Mouse (Mus musculus) liver, embryonic 15.5 days (tissue): ENCODE data around the gene Tmem35b. TPM values are rescaled to one million over a fixed set of nuclear protein-coding genes. Genes with fewer than 3 reads are reported as not detected.
"Not testable (repeated sequence)": the region's sequence is repeated elsewhere in the genome, so short reads cannot be mapped to it uniquely, and the experiment has no call there.

Experiments
- ATAC-seq: fragments of 200-750 bp; cut with Nextera tagmentation; 2 replicates; pipeline ENCODE4 v1.8.0; 2017; ENCODE audit warnings: moderate number of reproducible peaks, mild to moderate bottlenecking, moderate library complexity; ENCODE audit not compliant: insufficient read depth
- H3K27ac ChIP-seq: fragments of 300-500 bp; sonication (generic); replicated peaks from 2 replicates; pipeline ENCODE4 v1.5.1; 2015; ENCODE audit warnings: mild to moderate bottlenecking, inconsistent platforms
- H3K27me3 ChIP-seq: fragments of 300-500 bp; sonication (generic); 2 replicates; pipeline ENCODE4 v1.6.1; 2015; ENCODE audit warnings: mild to moderate bottlenecking, inconsistent platforms
- H3K36me3 ChIP-seq: fragments of 300-500 bp; sonication (generic); replicated peaks from 2 replicates; pipeline ENCODE4 v1.6.1; 2015; ENCODE audit warnings: moderate library complexity, mild to moderate bottlenecking, inconsistent platforms
- H3K4me1 ChIP-seq: fragments of 300-500 bp; sonication (generic); replicated peaks from 2 replicates; pipeline ENCODE4 v1.6.1; 2015; ENCODE audit warnings: inconsistent platforms
- H3K4me2 ChIP-seq: fragments of 300-500 bp; sonication (generic); 2 replicates; pipeline ENCODE4 v1.6.1; 2015; ENCODE audit warnings: moderate library complexity, mild to moderate bottlenecking, inconsistent platforms
- H3K4me3 ChIP-seq: fragments of 300-500 bp; sonication (generic); replicated peaks from 2 replicates; pipeline ENCODE4 v1.5.1; 2015; ENCODE audit warnings: mild to moderate bottlenecking, inconsistent platforms
- H3K9ac ChIP-seq: fragments of 300-500 bp; sonication (generic); 2 replicates; pipeline ENCODE4 v1.6.1; 2015; ENCODE audit warnings: moderate library complexity, mild to moderate bottlenecking, inconsistent platforms
- H3K9me3 ChIP-seq: fragments of 300-500 bp; sonication (generic); replicated peaks from 2 replicates; pipeline ENCODE4 v1.6.1; 2016; ENCODE audit warnings: inconsistent platforms
- WGBS: fragments of 180-500 bp; shearing (Covaris S2); methylation state at CpG from one replicate; pipeline ENCODE4 v1.1.7; 2015; ENCODE audit warnings: mixed read lengths; ENCODE audit not compliant: insufficient replicate concordance; 5-methylcytosine and 5-hydroxymethylcytosine counted together
- polyA plus RNA-seq: library from polyadenylated mRNA; unstranded; fragments of >200 nt; fragmentation: Nextera tagmentation; extraction: Ambion mirVana; gene quantifications from 2 replicates; pipeline ENCODE4 v1.2.1, GENCODE M21; 2015

The Tmem35b gene
- polyA plus RNA-seq = 8.0 and 8.3 TPM in 2 replicates

DNA sequence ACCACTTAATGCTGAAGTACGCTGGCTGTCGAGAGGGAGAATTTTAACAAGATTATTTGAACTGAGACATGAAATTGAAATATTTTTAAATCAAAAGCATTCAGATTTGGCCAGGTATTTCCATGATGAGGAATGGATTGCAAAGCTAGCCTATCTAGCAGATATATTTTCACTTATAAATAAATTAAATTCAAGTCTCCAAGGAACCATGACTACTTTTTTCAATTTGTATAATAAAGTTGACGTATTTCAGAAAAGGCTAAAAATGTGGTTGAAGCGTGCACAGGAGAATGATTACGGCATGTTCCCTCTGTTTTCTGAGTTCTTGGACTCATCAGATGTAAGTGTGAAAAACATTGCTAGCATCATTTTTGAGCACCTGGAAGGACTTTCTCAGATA lies at the start of gene Tmem35b:
Gene Tmem35b, plus strand, starts transcription at position 301 of the 400 bp plus-strand sequence.
- peaks cover 17% of the 10 kb centered on the region for H3K4me1 ChIP-seq
- H3K9ac ChIP-seq = no peak within 1 kb of the TSS
- H3K27ac ChIP-seq = no peak within 1 kb of the TSS
- H3K4me3 ChIP-seq = no peak within 1 kb of the TSS
- H3K4me2 ChIP-seq = no peak within 1 kb of the TSS
- no peaks in the 10 kb centered on the region for H3K27me3 ChIP-seq
- no peaks in the 10 kb centered on the region for H3K36me3 ChIP-seq
- ATAC-seq = no peak
- 88% methylated on average over 5 of the region's 5 CpGs for WGBS
- H3K9me3 ChIP-seq = no peaks in the 10 kb centered on the region

DNA sequence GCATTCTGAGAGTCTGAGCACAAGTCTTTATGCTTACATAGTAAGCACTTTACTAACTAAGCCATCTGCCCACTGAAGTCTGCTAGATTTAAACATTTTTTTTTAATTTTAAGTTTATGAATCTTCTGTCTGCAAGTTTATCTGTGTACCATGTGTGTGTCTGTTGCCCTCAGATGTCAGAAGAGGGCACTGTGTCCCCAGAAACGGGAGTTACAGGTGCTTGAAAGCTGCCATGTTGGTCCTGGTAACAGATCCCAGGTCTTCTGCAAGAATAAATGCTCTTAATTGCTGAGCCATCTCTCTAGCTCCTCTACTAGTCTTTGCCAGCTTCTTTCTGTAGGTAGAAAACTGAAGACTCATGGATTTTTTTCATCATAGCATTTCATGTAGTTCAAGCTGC lies 48.6 kb upstream of the Tmem35b start:
- Histone ChIP-seq H3K4me3 (no peak overlapping the region), H3K9me3 (no peaks in the 10 kb centered on the region), H3K27me3 (no peaks in the 10 kb centered on the region; the same call in 1 of the 2 replicates), H3K4me2 (no peak overlapping the region), H3K4me1 (peaks cover 14% of the 10 kb centered on the region), H3K9ac (no peak overlapping the region), H3K36me3 (no peaks in the 10 kb centered on the region), H3K27ac (no peak overlapping the region)
- no peak for ATAC-seq
- 45% methylated on average over 1 of the region's 1 CpGs for WGBS

DNA sequence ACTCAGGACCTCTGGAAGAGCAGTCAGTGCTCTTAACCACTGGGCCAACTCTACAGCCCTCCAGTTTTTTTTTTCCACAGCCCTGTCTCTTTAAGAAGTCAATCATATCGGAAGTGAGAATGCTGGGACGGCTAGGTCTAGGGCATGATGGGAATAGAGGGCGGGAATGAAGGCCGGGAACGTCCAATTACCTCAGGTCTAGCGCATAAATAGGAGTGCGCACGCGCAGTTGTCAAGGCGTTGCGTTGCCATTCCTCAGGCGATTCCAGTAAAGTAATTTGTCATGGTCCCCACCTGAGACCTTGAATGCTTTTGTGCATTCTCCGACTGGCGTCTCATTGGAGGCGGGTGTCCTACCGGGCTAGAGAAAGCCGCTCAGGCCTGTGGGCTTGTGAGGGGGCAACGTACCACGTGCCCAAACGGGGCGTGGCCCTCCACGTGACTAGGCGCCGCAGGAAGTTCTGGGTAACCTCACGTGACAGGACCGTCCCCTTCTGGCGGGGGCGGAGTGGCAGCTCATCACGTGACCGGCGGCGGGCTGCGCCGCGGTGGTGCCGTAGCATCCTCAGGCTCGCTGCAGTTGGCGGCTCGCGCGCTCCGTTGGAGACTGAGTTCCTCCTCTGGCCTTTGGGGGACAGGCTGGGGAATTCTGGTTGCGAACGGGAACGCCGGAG lies 46.5 kb upstream of the Tmem35b start, which contains the start of gene Zmym6:
Gene Zmym6, plus strand, starts transcription at position 509 of the 674 bp plus-strand sequence.
- WGBS = under 1% methylated on average over 46 of the region's 46 CpGs
- Histone ChIP-seq H3K4me2 (peak within 1 kb of the TSS; percentile 78), H3K27me3 (no peaks in the 10 kb centered on the region; the same call in 1 of the 2 replicates), H3K4me3 (peak within 1 kb of the TSS; percentile 59), H3K9me3 (no peaks in the 10 kb centered on the region), H3K27ac (peak within 1 kb of the TSS; percentile 74), H3K36me3 (no peaks in the 10 kb centered on the region), H3K4me1 (peaks cover 14% of the 10 kb centered on the region), H3K9ac (peak within 1 kb of the TSS; percentile 55)
- ATAC-seq = peak; percentile 90

DNA sequence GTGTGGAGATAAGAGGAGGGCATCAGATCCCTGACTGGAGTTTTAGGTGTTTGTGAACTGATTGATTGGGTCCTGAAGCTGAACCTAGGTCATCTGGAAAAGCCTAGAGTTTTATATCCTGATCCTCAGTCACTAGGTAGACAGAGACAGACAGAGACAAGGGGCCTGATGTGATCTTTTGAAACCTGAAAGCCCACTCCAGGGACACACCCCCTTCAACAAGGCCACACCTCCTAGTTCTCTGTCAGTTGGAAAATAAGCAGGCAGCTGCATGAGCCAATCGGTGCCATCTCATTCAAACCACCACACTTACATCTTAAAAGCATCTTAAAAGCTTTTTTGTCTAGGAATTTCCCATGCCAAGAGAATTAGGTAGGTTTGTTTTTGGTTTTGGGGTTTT lies 42.7 kb upstream of the Tmem35b start:
- ATAC-seq = no peak
- Histone ChIP-seq H3K9ac (no peak overlapping the region), H3K9me3 (no peaks in the 10 kb centered on the region), H3K27me3 (no peaks in the 10 kb centered on the region), H3K4me3 (no peak overlapping the region), H3K4me2 (no peak overlapping the region), H3K36me3 (no peaks in the 10 kb centered on the region), H3K4me1 (peaks cover 14% of the 10 kb centered on the region), H3K27ac (no peak overlapping the region)
- 41% methylated on average over 1 of the region's 1 CpGs for WGBS

DNA sequence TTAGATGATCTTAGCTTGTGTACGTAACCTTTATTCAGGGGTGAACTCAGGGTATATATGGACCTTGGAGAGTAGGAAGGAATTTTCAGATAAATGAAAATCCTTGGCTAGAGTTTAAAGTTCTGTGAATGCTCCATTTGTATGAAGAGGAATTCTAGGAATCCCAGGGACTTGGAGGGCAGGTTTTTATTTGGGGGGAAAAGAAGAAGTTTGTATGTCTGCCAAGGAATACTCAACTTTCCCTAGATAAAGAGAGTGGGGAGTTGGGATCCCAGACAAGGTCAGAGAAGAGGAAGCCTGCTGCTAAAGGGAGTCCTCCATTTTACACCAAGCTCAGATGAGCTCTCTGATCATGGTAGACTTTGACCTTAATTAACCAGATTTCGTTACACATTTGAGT lies 40.4 kb upstream of the Tmem35b start:
- WGBS = 72% methylated on average over 2 of the region's 2 CpGs
- ATAC-seq = no peak
- no peaks in the 10 kb centered on the region for H3K36me3 ChIP-seq
- peaks cover under 1% of the 10 kb centered on the region; the same call in 1 of the 2 replicates for H3K4me1 ChIP-seq
- H3K4me3 ChIP-seq = no peak overlapping the region
- H3K27me3 ChIP-seq = no peaks in the 10 kb centered on the region
- no peak overlapping the region for H3K9ac ChIP-seq
- no peak overlapping the region for H3K4me2 ChIP-seq
- H3K27ac ChIP-seq = no peak overlapping the region
- H3K9me3 ChIP-seq = no peaks in the 10 kb centered on the region

DNA sequence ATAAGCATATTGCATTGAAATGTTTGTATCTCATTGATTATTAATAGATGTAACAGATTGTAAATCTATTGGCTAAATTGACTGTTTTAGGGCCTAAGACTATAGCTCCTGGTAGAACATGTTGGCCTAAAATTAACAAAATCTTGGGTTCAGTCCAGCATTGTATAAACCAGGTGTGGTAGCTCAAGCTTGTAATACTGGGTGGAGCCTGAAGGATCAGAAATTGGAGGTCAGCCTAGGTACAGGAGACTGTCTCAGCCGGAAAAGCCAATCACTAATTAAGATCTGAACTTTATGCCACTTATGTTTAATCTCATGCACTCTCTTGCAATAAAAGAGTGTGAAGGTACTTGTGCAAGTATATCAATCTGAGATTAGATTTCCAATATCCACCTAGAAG lies 37.7 kb upstream of the Tmem35b start:
- Histone ChIP-seq H3K27ac (no peak overlapping the region), H3K4me3 (no peak overlapping the region), H3K4me1 (no peaks in the 10 kb centered on the region), H3K27me3 (no peaks in the 10 kb centered on the region), H3K36me3 (no peaks in the 10 kb centered on the region; the same call in 1 of the 2 replicates), H3K9ac (no peak overlapping the region), H3K4me2 (no peak overlapping the region), H3K9me3 (no peaks in the 10 kb centered on the region)
- no peak for ATAC-seq
- 66% methylated on average over 1 of the region's 1 CpGs for WGBS

DNA sequence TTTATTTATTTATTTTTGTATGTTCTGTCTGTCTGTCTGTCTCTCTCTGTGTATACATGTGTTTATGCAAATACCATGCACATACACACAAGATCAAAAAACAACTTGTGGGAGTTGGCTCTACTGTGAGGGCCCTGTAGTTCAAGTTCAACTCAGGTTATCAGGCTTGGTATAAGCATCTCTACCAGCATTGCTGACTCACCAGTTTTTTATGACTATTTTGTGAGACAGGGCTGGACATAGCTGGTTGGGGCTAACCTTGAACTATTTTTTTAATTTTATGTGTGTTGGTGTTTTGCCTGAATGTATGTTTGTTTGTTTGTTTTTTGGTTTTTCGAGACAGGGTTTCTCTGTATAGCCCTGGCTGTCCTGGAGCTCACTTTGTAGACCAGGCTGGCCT lies 32.3 kb upstream of the Tmem35b start:
- no peak overlapping the region for H3K4me2 ChIP-seq
- ATAC-seq = no peak
- no peaks in the 10 kb centered on the region; the same call in 1 of the 2 replicates for H3K36me3 ChIP-seq
- H3K9me3 ChIP-seq = no peaks in the 10 kb centered on the region
- no peaks in the 10 kb centered on the region for H3K27me3 ChIP-seq
- no peak overlapping the region for H3K9ac ChIP-seq
- H3K4me3 ChIP-seq = no peak overlapping the region
- no peak overlapping the region for H3K27ac ChIP-seq
- WGBS = 73% methylated on average over 1 of the region's 1 CpGs
- H3K4me1 ChIP-seq = no peaks in the 10 kb centered on the region

DNA sequence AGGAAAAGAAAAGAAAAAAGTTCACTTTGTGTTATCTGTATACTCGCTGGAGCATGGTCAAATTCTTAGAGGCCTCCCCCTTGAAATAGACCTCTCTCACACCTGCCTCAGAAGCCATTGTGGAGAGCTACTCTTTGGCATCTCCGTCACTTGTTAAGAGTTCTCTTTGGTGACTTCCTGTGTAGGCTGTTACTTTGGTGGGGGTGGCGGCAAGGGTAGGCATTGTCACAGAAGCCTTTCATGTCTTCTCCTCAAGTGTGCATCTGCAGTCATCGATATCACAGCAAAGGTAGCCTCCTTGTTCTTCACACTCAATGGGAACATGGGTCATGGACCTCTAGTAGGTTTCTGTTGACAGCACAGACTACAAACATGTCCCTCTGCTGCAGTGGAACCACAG lies 28.4 kb upstream of the Tmem35b start:
- no peak overlapping the region for H3K4me3 ChIP-seq
- H3K4me2 ChIP-seq = no peak overlapping the region
- ATAC-seq = no peak
- H3K4me1 ChIP-seq = no peaks in the 10 kb centered on the region
- H3K9me3 ChIP-seq = no peaks in the 10 kb centered on the region
- no peaks in the 10 kb centered on the region for H3K27me3 ChIP-seq
- WGBS = 65% methylated on average over 4 of the region's 4 CpGs
- no peak overlapping the region for H3K27ac ChIP-seq
- H3K9ac ChIP-seq = no peak overlapping the region
- H3K36me3 ChIP-seq = no peaks in the 10 kb centered on the region

DNA sequence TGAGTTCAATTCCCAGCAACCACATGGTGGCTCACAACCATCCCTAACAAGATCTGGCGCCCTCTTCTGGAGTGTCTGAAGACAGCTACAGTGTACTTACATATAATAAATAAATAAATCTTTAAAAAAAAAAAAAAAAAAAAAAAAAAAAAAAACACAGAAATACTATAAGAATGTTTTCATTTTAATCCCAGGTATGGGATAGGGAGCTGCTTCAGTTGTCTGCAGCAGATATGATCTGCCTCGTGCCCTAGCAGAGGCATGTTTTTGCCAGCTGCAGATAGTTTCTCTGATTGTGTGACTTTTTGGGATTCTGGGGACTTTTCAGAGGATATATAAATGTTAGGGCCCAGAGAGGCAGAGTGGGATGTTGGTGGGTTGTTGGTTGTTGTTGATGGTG lies 23.9 kb upstream of the Tmem35b start:
- not testable (repeated sequence) for H3K27me3 ChIP-seq, H3K27ac ChIP-seq, ATAC-seq, H3K9me3 ChIP-seq, H3K9ac ChIP-seq, H3K4me3 ChIP-seq, H3K36me3 ChIP-seq, H3K4me2 ChIP-seq, H3K4me1 ChIP-seq
- WGBS = 77% methylated on average over 1 of the region's 2 CpGs

DNA sequence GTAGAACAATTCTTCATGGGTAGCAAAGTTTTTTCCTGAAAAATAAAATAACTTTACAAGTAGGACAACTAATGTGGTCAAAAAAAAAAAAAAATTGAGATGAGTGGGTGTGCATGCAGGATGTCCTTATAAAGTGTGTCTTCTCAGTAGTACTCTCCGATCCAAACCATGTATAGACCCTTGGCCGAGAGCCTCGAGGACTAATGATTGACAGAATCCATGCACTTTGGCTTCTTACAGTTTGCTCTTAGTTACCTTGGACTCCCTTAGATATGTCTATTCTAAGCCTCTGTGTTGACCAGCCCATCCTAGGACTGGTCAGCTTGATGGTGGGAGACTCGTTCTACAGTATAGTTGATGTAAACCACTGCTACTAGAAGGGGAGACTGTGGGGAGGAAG lies 15.9 kb upstream of the Tmem35b start:
- Histone ChIP-seq H3K4me3 (no peak overlapping the region), H3K27me3 (no peaks in the 10 kb centered on the region), H3K36me3 (0 out of 2 replicates have a peak, but pooled peaks cover 5% of the 10 kb centered on the region), H3K4me2 (no peak overlapping the region), H3K9me3 (no peaks in the 10 kb centered on the region), H3K4me1 (no peaks in the 10 kb centered on the region), H3K9ac (no peak overlapping the region), H3K27ac (no peak overlapping the region)
- 56% methylated on average over 4 of the region's 4 CpGs for whole genome bisulfite sequencing
- ATAC-seq = no peak

DNA sequence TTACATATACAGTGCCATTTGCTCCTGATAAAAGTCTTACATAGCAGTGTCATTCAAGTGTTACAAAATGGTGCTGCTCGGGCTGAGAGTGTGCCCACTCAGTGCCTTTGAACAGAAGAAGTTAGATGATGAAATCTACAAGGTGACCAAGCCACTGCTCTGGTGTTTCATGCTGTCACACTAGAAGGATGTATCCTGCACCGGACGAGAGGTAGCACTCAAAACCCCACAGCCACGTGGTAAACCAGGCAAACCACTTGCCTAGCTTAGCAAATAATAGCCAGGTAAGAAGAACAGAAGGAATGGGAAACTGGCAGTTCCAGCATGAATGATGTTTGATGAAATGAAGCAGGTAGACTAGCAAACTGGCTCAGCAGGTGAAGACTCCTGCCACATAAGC lies 12.9 kb upstream of the Tmem35b start:
- Histone ChIP-seq H3K4me1 (no peaks in the 10 kb centered on the region), H3K4me2 (no peak overlapping the region), H3K27ac (no peak overlapping the region), H3K27me3 (no peaks in the 10 kb centered on the region), H3K9me3 (no peaks in the 10 kb centered on the region), H3K9ac (no peak overlapping the region), H3K36me3 (0 out of 2 replicates have a peak, but pooled peaks cover 5% of the 10 kb centered on the region), H3K4me3 (no peak overlapping the region)
- ATAC-seq = no peak
- WGBS = 52% methylated on average over 4 of the region's 4 CpGs

DNA sequence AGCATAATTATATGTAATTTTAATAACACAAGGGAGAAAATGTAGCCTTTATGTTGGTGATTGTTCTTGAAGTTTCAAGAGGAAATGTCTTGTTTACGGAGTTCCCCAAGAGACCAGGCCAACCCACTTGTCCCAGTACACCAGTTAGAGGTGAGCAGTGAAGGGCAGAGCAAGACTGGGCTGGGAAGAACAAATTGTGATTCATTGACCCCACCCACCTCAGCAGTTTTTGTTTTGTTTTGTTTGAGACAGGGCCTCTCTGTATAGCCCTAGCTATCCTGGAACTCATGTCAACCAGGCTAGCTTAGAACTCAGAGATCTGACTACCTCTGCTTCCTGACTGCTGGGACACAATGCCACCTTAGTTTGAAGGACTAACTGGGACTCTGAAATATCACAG lies 840 bp downstream of the Tmem35b start:
- Histone ChIP-seq H3K27me3 (no peaks in the 10 kb centered on the region), H3K27ac (no peak overlapping the region), H3K9me3 (no peaks in the 10 kb centered on the region), H3K4me1 (peaks cover 17% of the 10 kb centered on the region), H3K4me3 (no peak overlapping the region), H3K4me2 (no peak overlapping the region), H3K36me3 (no peaks in the 10 kb centered on the region), H3K9ac (no peak overlapping the region)
- WGBS = 74% methylated on average over 1 of the region's 1 CpGs
- ATAC-seq = no peak
